Mouse (Mus musculus): Measurements from ENCODE around the gene Anpep. TPM values are rescaled to one million over a fixed set of nuclear protein-coding genes. Genes with fewer than 3 reads are reported as not detected.

Gene Anpep
- polyA plus RNA-seq, 1 experiment from 2014 or later, result 2.1 TPM

DNA sequence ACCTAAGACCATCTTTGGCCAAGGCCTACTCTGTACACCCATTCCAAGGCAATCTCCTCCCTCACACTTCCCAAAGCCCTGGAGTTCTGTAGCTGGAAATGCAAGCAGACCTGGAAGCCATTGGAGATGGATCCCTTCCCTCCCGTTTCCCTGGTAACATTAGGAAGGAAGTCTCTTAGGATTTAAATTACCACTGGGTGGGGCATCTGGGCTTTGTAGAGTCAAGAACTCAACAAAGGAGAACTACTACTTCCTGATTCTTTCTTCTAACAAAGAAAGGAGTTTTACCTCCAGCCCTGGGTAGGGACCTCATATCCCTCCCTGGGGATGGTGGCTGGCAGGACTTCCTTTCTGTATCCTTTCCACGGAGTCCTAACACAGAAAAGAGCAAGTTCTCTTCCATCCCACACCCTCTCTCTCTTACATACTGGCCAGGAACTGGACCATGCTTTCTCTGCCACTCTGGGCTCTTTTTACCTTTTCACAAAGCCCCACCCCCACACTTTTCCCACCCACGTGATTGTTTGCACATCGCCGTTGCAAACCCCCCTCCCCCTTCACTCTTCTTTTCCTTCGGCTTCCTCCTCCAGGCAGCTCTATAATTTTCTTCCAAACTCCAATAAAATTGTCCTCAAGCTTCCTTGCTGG is 8.3 kb upstream of the Anpep start:
- Histone ChIP-seq H3K27ac (ENCODE audit: low read length) (no peak overlapping the region), H3K9me3 (ENCODE audit: control insufficient read depth, low read length) (no peaks in the 10 kb centered on the region), H3K4me3 (replicated peaks; ENCODE audit: low read length) (no peak overlapping the region), H3K36me3 (ENCODE audit: control insufficient read depth, insufficient read depth) (no peaks in the 10 kb centered on the region), H3K4me1 (replicated peaks; ENCODE audit: control insufficient read depth, insufficient read depth, low read length) (no peaks in the 10 kb centered on the region; the same call in 1 of the 2 replicates), H3K9ac (replicated peaks; ENCODE audit: low read depth, low read length) (no peak overlapping the region), H3K4me2 (ENCODE audit: low read length) (no peak overlapping the region), H3K27me3 (replicated peaks; ENCODE audit: control insufficient read depth, insufficient read depth, low read length) (no peaks in the 10 kb centered on the region)
- ATAC-seq, result no peak
- WGBS, result 48% methylated on average over 6 of the region's 6 CpGs

GRCm38 (mm10) chr7:79868475-79868874 is 7.6 kb upstream of the Anpep start:
- H3K4me1 ChIP-seq (replicated peaks; ENCODE audit: control insufficient read depth, insufficient read depth, low read length), result no peaks in the 10 kb centered on the region; the same call in 1 of the 2 replicates
- H3K36me3 ChIP-seq (ENCODE audit: control insufficient read depth, insufficient read depth), result no peaks in the 10 kb centered on the region
- no peak overlapping the region for H3K4me2 ChIP-seq (ENCODE audit: low read length)
- no peak for ATAC-seq
- H3K9me3 ChIP-seq (ENCODE audit: control insufficient read depth, low read length), result no peaks in the 10 kb centered on the region
- 78% methylated on average over 7 of the region's 7 CpGs for WGBS
- H3K4me3 ChIP-seq (replicated peaks; ENCODE audit: low read length), result no peak overlapping the region
- H3K9ac ChIP-seq (replicated peaks; ENCODE audit: low read depth, low read length), result no peak overlapping the region
- no peak overlapping the region for H3K27ac ChIP-seq (ENCODE audit: low read length)
- H3K27me3 ChIP-seq (replicated peaks; ENCODE audit: control insufficient read depth, insufficient read depth, low read length), result no peaks in the 10 kb centered on the region

DNA sequence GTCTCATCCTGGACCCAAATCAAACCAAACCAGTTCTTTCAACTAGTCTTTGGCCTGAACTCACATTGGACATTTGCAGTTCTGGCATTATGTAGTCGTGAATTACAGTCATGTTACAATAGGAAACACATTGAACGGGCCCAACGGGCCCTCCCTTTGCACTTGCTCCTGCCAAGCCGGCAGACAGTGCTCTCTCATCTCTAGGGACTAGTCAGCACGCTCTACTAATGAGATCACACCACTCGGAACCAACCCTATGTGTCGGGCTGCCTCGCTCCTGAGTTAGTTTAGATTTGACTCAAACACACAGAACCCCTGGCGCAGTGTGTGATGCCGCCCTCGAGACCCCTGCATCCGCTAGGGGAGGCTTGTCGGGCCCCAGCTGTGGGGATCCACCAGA is 7.0 kb upstream of the Anpep start:
- 68% methylated on average over 13 of the region's 13 CpGs for WGBS
- H3K9me3 ChIP-seq (ENCODE audit: control insufficient read depth, low read length), result no peaks in the 10 kb centered on the region
- H3K9ac ChIP-seq (replicated peaks; ENCODE audit: low read depth, low read length), result no peak overlapping the region
- no peak overlapping the region for H3K4me3 ChIP-seq (replicated peaks; ENCODE audit: low read length)
- H3K27ac ChIP-seq (ENCODE audit: low read length), result no peak overlapping the region
- H3K4me1 ChIP-seq (replicated peaks; ENCODE audit: control insufficient read depth, insufficient read depth, low read length), result no peaks in the 10 kb centered on the region; the same call in 1 of the 2 replicates
- ATAC-seq, result no peak
- no peaks in the 10 kb centered on the region for H3K27me3 ChIP-seq (replicated peaks; ENCODE audit: control insufficient read depth, insufficient read depth, low read length)
- H3K4me2 ChIP-seq (ENCODE audit: low read length), result no peak overlapping the region
- H3K36me3 ChIP-seq (ENCODE audit: control insufficient read depth, insufficient read depth), result no peaks in the 10 kb centered on the region

DNA sequence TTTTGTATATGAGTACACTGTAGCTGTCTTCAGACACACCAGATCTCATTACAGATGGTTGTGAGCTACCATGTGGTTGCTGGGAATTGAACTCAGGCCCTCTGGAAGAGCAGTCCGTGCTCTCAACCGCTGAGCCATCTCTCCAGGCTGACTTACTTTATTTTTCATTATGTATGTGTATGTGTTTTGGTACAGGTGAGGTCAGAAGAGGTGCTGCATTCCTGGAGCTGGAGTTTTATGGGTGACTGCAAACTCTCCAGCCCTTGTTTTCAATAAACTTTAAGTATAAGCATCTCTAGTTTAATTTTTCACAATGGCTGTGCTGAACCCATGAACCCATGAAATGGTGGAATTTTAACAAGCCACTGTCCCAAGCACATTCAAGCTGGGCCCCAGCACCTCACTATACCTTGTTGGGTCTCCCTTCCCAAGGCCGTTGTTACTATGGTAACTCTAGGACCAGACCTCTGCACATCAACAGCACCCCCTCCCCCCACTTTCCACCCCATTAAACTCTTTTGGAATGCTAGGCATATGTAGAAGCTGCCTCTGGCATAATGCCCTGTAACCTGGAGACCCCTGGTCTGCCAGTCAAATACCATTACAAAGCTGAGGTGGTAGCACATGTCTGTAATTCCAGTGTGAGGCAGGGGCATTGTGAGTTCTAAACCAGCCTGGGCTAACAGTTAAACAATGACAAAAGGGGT is 5.6 kb upstream of the Anpep start:
- ATAC-seq, result no peak
- 70% methylated on average over 3 of the region's 3 CpGs for WGBS
- no peaks in the 10 kb centered on the region for H3K9me3 ChIP-seq (ENCODE audit: control insufficient read depth, low read length)
- H3K4me3 ChIP-seq (replicated peaks; ENCODE audit: low read length), result no peak overlapping the region
- H3K27ac ChIP-seq (ENCODE audit: low read length), result no peak overlapping the region
- no peak overlapping the region for H3K9ac ChIP-seq (replicated peaks; ENCODE audit: low read depth, low read length)
- H3K36me3 ChIP-seq (ENCODE audit: control insufficient read depth, insufficient read depth), result no peaks in the 10 kb centered on the region
- H3K4me1 ChIP-seq (replicated peaks; ENCODE audit: control insufficient read depth, insufficient read depth, low read length), result no peaks in the 10 kb centered on the region; the same call in 1 of the 2 replicates
- H3K4me2 ChIP-seq (ENCODE audit: low read length), result no peak overlapping the region
- no peaks in the 10 kb centered on the region for H3K27me3 ChIP-seq (replicated peaks; ENCODE audit: control insufficient read depth, insufficient read depth, low read length)

DNA sequence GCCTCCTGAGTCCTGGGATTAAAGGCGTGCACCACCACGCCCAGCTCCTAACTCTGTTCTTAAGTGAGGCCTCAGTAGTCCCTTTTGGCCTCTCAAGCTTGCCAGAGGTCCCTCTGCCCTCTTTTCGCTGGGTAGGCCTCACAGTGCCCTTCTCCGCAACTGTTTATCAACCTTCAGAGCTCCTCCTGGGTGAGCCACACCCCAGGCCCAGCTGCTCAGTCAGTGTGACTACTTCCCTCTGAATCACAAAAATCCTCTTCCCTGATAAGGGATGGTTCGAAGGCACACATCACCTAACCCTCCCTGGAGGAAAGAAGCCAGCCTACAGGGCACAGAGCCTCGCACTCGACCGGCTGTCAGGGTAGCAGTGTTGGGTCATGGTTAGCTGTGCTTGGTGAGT is 935 bp upstream of the Anpep start:
- H3K4me2 ChIP-seq (ENCODE audit: low read length), result no peak overlapping the region
- no peak overlapping the region for H3K4me3 ChIP-seq (replicated peaks; ENCODE audit: low read length)
- H3K4me1 ChIP-seq (replicated peaks; ENCODE audit: control insufficient read depth, insufficient read depth, low read length), result no peaks in the 10 kb centered on the region; the same call in 1 of the 2 replicates
- ATAC-seq, result no peak
- no peaks in the 10 kb centered on the region for H3K27me3 ChIP-seq (replicated peaks; ENCODE audit: control insufficient read depth, insufficient read depth, low read length)
- no peaks in the 10 kb centered on the region for H3K36me3 ChIP-seq (ENCODE audit: control insufficient read depth, insufficient read depth)
- no peak overlapping the region for H3K27ac ChIP-seq (ENCODE audit: low read length)
- WGBS, result 88% methylated on average over 8 of the region's 8 CpGs
- H3K9ac ChIP-seq (replicated peaks; ENCODE audit: low read depth, low read length), result no peak overlapping the region
- no peaks in the 10 kb centered on the region for H3K9me3 ChIP-seq (ENCODE audit: control insufficient read depth, low read length)

GRCm38 (mm10) chr7:79858956-79859630 is 1.8 kb downstream of the Anpep start:
- 79% methylated on average over 9 of the region's 9 CpGs for WGBS
- no peaks in the 10 kb centered on the region for H3K9me3 ChIP-seq (ENCODE audit: control insufficient read depth, low read length)
- no peak overlapping the region for H3K4me3 ChIP-seq (replicated peaks; ENCODE audit: low read length)
- H3K9ac ChIP-seq (replicated peaks; ENCODE audit: low read depth, low read length), result no peak overlapping the region
- H3K27ac ChIP-seq (ENCODE audit: low read length), result no peak overlapping the region
- H3K27me3 ChIP-seq (replicated peaks; ENCODE audit: control insufficient read depth, insufficient read depth, low read length), result no peaks in the 10 kb centered on the region
- no peak for ATAC-seq
- H3K36me3 ChIP-seq (ENCODE audit: control insufficient read depth, insufficient read depth), result no peaks in the 10 kb centered on the region
- no peaks in the 10 kb centered on the region for H3K4me1 ChIP-seq (replicated peaks; ENCODE audit: control insufficient read depth, insufficient read depth, low read length)
- H3K4me2 ChIP-seq (ENCODE audit: low read length), result no peak overlapping the region

DNA sequence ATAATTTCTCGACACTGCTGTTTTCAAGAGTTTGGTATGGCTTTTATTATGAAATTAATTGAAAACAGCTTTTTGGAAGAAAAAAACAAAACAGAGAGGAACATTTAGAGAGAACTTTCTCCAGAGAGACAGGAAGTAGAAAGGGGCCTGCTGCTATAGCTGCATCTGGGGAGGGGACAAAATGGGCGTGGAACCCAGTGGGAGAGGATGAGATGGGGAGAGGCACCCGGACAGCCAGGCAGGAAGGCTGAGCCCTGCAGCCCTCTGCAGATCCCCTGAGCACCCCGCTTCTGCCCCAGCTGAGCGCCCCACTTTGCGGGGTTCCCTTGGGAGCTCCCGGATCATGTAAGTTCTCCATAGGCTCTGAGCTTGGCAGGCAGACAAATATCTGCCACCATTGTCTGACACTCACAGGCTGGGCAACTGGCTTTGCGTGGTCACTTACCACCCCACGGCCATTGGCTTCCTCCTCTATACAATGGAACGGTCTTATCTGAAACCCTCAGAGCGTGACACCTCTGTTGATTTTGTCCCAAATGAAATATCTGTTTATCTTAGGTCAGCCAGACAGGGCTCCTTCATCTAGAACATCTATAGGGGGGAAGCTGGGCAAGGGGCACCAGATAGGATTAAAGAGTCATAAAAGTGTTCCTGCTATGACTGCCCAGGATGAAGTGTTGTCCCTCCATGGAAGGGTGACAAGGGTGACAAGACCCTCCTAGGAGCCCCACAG is 2.5 kb downstream of the Anpep start:
- no peak overlapping the region for H3K27ac ChIP-seq (ENCODE audit: low read length)
- no peak overlapping the region for H3K4me2 ChIP-seq (ENCODE audit: low read length)
- no peaks in the 10 kb centered on the region for H3K27me3 ChIP-seq (replicated peaks; ENCODE audit: control insufficient read depth, insufficient read depth, low read length)
- no peak overlapping the region for H3K9ac ChIP-seq (replicated peaks; ENCODE audit: low read depth, low read length)
- 78% methylated on average over 11 of the region's 11 CpGs for WGBS
- no peaks in the 10 kb centered on the region for H3K4me1 ChIP-seq (replicated peaks; ENCODE audit: control insufficient read depth, insufficient read depth, low read length)
- H3K36me3 ChIP-seq (ENCODE audit: control insufficient read depth, insufficient read depth), result no peaks in the 10 kb centered on the region
- H3K4me3 ChIP-seq (replicated peaks; ENCODE audit: low read length), result no peak overlapping the region
- H3K9me3 ChIP-seq (ENCODE audit: control insufficient read depth, low read length), result no peaks in the 10 kb centered on the region
- ATAC-seq, result no peak

GRCm38 (mm10) chr7:79856305-79856704 is 4.6 kb downstream of the Anpep start:
- Histone ChIP-seq H3K9me3 (ENCODE audit: control insufficient read depth, low read length) (no peaks in the 10 kb centered on the region), H3K4me1 (replicated peaks; ENCODE audit: control insufficient read depth, insufficient read depth, low read length) (no peaks in the 10 kb centered on the region), H3K36me3 (ENCODE audit: control insufficient read depth, insufficient read depth) (no peaks in the 10 kb centered on the region), H3K9ac (replicated peaks; ENCODE audit: low read depth, low read length) (no peak overlapping the region), H3K27ac (ENCODE audit: low read length) (no peak overlapping the region), H3K27me3 (replicated peaks; ENCODE audit: control insufficient read depth, insufficient read depth, low read length) (no peaks in the 10 kb centered on the region), H3K4me3 (replicated peaks; ENCODE audit: low read length) (no peak overlapping the region), H3K4me2 (ENCODE audit: low read length) (no peak overlapping the region)
- 89% methylated on average over 4 of the region's 4 CpGs for WGBS
- ATAC-seq, result no peak
